Mouse (Mus musculus) forebrain, embryonic 15.5 days (tissue): ENCODE measurements around the gene Itpa. TPM values are rescaled to one million over a fixed set of nuclear protein-coding genes. Genes with fewer than 3 reads are reported as not detected.
"Not testable (repeated sequence)": the region's sequence is repeated elsewhere in the genome, so short reads cannot be mapped to it uniquely, and the experiment has no call there.

ENCODE experiments used
- ATAC-seq: fragments of 200-750 bp; cut with Nextera tagmentation; replicated peaks from 2 replicates; pipeline ENCODE4 v1.8.0; 2017; ENCODE audit warnings: mild to moderate bottlenecking, moderate TSS enrichment, moderate library complexity
- H3K27ac ChIP-seq: fragments of 300-500 bp; sonication (generic); replicated peaks from 2 replicates; pipeline ENCODE4 v1.5.1; 2015; ENCODE audit warnings: mild to moderate bottlenecking, inconsistent platforms
- H3K27me3 ChIP-seq: fragments of 300-500 bp; sonication (generic); 2 replicates; pipeline ENCODE4 v1.6.1; 2015; ENCODE audit warnings: inconsistent platforms
- H3K36me3 ChIP-seq: fragments of 300-500 bp; sonication (generic); 2 replicates; pipeline ENCODE4 v1.6.1; 2015; ENCODE audit warnings: mild to moderate bottlenecking, inconsistent platforms
- H3K4me1 ChIP-seq: fragments of 300-500 bp; sonication (generic); 2 replicates; pipeline ENCODE4 v1.6.1; 2015; ENCODE audit warnings: inconsistent platforms
- H3K4me2 ChIP-seq: fragments of 300-500 bp; sonication (generic); replicated peaks from 2 replicates; pipeline ENCODE4 v1.6.1; 2015; ENCODE audit warnings: mild to moderate bottlenecking, inconsistent platforms
- H3K4me3 ChIP-seq: fragments of 300-500 bp; sonication (generic); 2 replicates; pipeline ENCODE4 v1.5.1; 2015; ENCODE audit warnings: mild to moderate bottlenecking, inconsistent platforms
- H3K9ac ChIP-seq: fragments of 300-500 bp; sonication (generic); replicated peaks from 2 replicates; pipeline ENCODE4 v1.6.1; 2015; ENCODE audit warnings: mild to moderate bottlenecking, inconsistent platforms
- H3K9me3 ChIP-seq: fragments of 300-500 bp; sonication (generic); 2 replicates; pipeline ENCODE4 v1.6.1; 2016; ENCODE audit warnings: inconsistent platforms
- WGBS: fragments of 180-500 bp; shearing (Covaris S2); methylation state at CpG from one replicate; pipeline ENCODE4 v1.1.7; 2015; ENCODE audit warnings: mixed read lengths; 5-methylcytosine and 5-hydroxymethylcytosine counted together
- polyA plus RNA-seq: library from polyadenylated mRNA; unstranded; fragments of >200 nt; fragmentation: Nextera tagmentation; extraction: Ambion mirVana; gene quantifications from 2 replicates; pipeline ENCODE4 v1.2.1, GENCODE M21; 2015

Itpa gene
- polyA plus RNA-seq, 1 experiment from 2014 or later, result 134 TPM

- H3K4me1 ChIP-seq, result peaks cover 29% of the 10 kb centered on the region
- peaks cover 30% of the 10 kb centered on the region for H3K27me3 ChIP-seq
- H3K4me2 ChIP-seq, result no peak overlapping the region
- no peaks in the 10 kb centered on the region for H3K36me3 ChIP-seq
- 83% methylated on average over 6 of the region's 6 CpGs for WGBS
- H3K9me3 ChIP-seq, result no peaks in the 10 kb centered on the region
- no peak overlapping the region for H3K4me3 ChIP-seq
- no peak overlapping the region for H3K27ac ChIP-seq
- no peak overlapping the region for H3K9ac ChIP-seq
- no peak for ATAC-seq
Observed at GRCm38 (mm10) chr2:130639276-130639675, 28.1 kb upstream of the Itpa start.

- Histone ChIP-seq H3K4me1 (peaks cover 14% of the 10 kb centered on the region), H3K9ac (peak overlapping the region; percentile 65; the same call in 1 of the 2 replicates), H3K9me3 (no peaks in the 10 kb centered on the region), H3K4me3 (peak overlapping the region; percentile 61), H3K27me3 (peaks cover 8% of the 10 kb centered on the region), H3K27ac (peak overlapping the region; percentile 11; the same call in 1 of the 2 replicates), H3K4me2 (peak overlapping the region; percentile 85), H3K36me3 (no peaks in the 10 kb centered on the region)
- ATAC-seq, result no peak
- 73% methylated on average over 6 of the region's 6 CpGs for WGBS
Observed at GRCm38 (mm10) chr2:130641351-130642025, 25.9 kb upstream of the Itpa start.

GRCm38 (mm10) chr2:130642197-130642660, 25.2 kb upstream of the Itpa start:
- peak overlapping the region; percentile 85 for H3K4me2 ChIP-seq
- H3K27me3 ChIP-seq, result 0 out of 2 replicates have a peak, but pooled peaks cover under 1% of the 10 kb centered on the region
- peak overlapping the region; percentile 65 for H3K9ac ChIP-seq
- no peaks in the 10 kb centered on the region for H3K9me3 ChIP-seq
- peak overlapping the region; percentile 61 for H3K4me3 ChIP-seq
- peak overlapping the region; percentile 50; the same call in 1 of the 2 replicates for H3K27ac ChIP-seq
- H3K4me1 ChIP-seq, result peaks cover 14% of the 10 kb centered on the region
- ATAC-seq, result peak; percentile 81
- no peaks in the 10 kb centered on the region for H3K36me3 ChIP-seq
- WGBS, result 0% methylated on average over 21 of the region's 27 CpGs

GRCm38 (mm10) chr2:130642684-130643369, 24.6 kb upstream of the Itpa start, which contains the start of gene Lzts3:
Gene Lzts3, minus strand, starts transcription at chr2:130642803.
- Histone ChIP-seq H3K9me3 (no peaks in the 10 kb centered on the region), H3K4me1 (peaks cover 14% of the 10 kb centered on the region), H3K4me2 (peak within 1 kb of the TSS; percentile 85), H3K9ac (peak within 1 kb of the TSS; percentile 65), H3K4me3 (peak within 1 kb of the TSS; percentile 61), H3K36me3 (no peaks in the 10 kb centered on the region), H3K27me3 (no peaks in the 10 kb centered on the region), H3K27ac (peak within 1 kb of the TSS; percentile 50; the same call in 1 of the 2 replicates)
- peak; percentile 93 for ATAC-seq
- 3% methylated on average over 39 of the region's 40 CpGs for WGBS

GRCm38 (mm10) chr2:130645198-130645597, 22.2 kb upstream of the Itpa start:
- H3K4me3 ChIP-seq, result no peak overlapping the region
- 85% methylated on average over 4 of the region's 4 CpGs for WGBS
- H3K36me3 ChIP-seq, result peaks cover 5% of the 10 kb centered on the region; the same call in 1 of the 2 replicates
- no peaks in the 10 kb centered on the region for H3K27me3 ChIP-seq
- H3K9ac ChIP-seq, result no peak overlapping the region
- no peak overlapping the region for H3K4me2 ChIP-seq
- no peak for ATAC-seq
- peaks cover 14% of the 10 kb centered on the region for H3K4me1 ChIP-seq
- no peaks in the 10 kb centered on the region for H3K9me3 ChIP-seq
- no peak overlapping the region for H3K27ac ChIP-seq

- not testable (repeated sequence) for H3K4me1 ChIP-seq, H3K27ac ChIP-seq, H3K9me3 ChIP-seq, H3K9ac ChIP-seq, H3K27me3 ChIP-seq, H3K4me3 ChIP-seq, H3K4me2 ChIP-seq, ATAC-seq
- H3K36me3 ChIP-seq, result peaks cover 19% of the 10 kb centered on the region
- WGBS, result 80% methylated on average over 6 of the region's 6 CpGs
Observed at GRCm38 (mm10) chr2:130649028-130649427, 18.4 kb upstream of the Itpa start.

- H3K27ac ChIP-seq, result no peak overlapping the region
Observed at GRCm38 (mm10) chr2:130653303-130653702, 14.1 kb upstream of the Itpa start.

GRCm38 (mm10) chr2:130653760-130654159, 13.7 kb upstream of the Itpa start:
- Histone ChIP-seq H3K9ac (no peak overlapping the region), H3K36me3 (peaks cover 58% of the 10 kb centered on the region), H3K4me1 (no peaks in the 10 kb centered on the region), H3K27ac (no peak overlapping the region), H3K4me3 (no peak overlapping the region), H3K9me3 (no peaks in the 10 kb centered on the region), H3K27me3 (no peaks in the 10 kb centered on the region), H3K4me2 (no peak overlapping the region)
- whole genome bisulfite sequencing, result 97% methylated on average over 1 of the region's 1 CpGs
- ATAC-seq, result no peak

More at GRCm38 (mm10) chr2:130653303-130653702, 14.1 kb upstream of the Itpa start:
- H3K36me3 ChIP-seq, result peaks cover 53% of the 10 kb centered on the region
- no peak overlapping the region for H3K9ac ChIP-seq
- H3K4me3 ChIP-seq, result no peak overlapping the region
- ATAC-seq, result no peak
- no peaks in the 10 kb centered on the region for H3K4me1 ChIP-seq
- WGBS, result 98% methylated on average over 2 of the region's 2 CpGs
- H3K4me2 ChIP-seq, result no peak overlapping the region
- no peaks in the 10 kb centered on the region for H3K27me3 ChIP-seq
- no peaks in the 10 kb centered on the region for H3K9me3 ChIP-seq

GRCm38 (mm10) chr2:130655660-130656339, 11.6 kb upstream of the Itpa start:
- H3K4me1 ChIP-seq, result no peaks in the 10 kb centered on the region
- H3K27me3 ChIP-seq, result no peaks in the 10 kb centered on the region
- no peak overlapping the region for H3K9ac ChIP-seq
- ATAC-seq, result no peak
- WGBS, result 91% methylated on average over 6 of the region's 6 CpGs
- peaks cover 61% of the 10 kb centered on the region for H3K36me3 ChIP-seq
- no peak overlapping the region for H3K4me3 ChIP-seq
- H3K9me3 ChIP-seq, result no peaks in the 10 kb centered on the region
- no peak overlapping the region for H3K27ac ChIP-seq
- no peak overlapping the region for H3K4me2 ChIP-seq

- Histone ChIP-seq H3K9me3 (no peaks in the 10 kb centered on the region), H3K9ac (no peak overlapping the region), H3K4me3 (no peak overlapping the region), H3K27ac (no peak overlapping the region), H3K27me3 (no peaks in the 10 kb centered on the region), H3K4me2 (no peak overlapping the region), H3K36me3 (peaks cover 68% of the 10 kb centered on the region), H3K4me1 (no peaks in the 10 kb centered on the region)
- ATAC-seq, result no peak
- WGBS, result 93% methylated on average over 9 of the region's 9 CpGs
Observed at GRCm38 (mm10) chr2:130656536-130656935, 10.9 kb upstream of the Itpa start.

- H3K36me3 ChIP-seq, result peaks cover 74% of the 10 kb centered on the region
- WGBS, result 86% methylated on average over 6 of the region's 6 CpGs
Observed at GRCm38 (mm10) chr2:130657541-130657940, 9.9 kb upstream of the Itpa start.

GRCm38 (mm10) chr2:130658530-130658929, 8.9 kb upstream of the Itpa start:
- H3K27me3 ChIP-seq, result no peaks in the 10 kb centered on the region
- H3K36me3 ChIP-seq, result peaks cover 68% of the 10 kb centered on the region
- H3K4me3 ChIP-seq, result no peak overlapping the region
- no peak overlapping the region for H3K4me2 ChIP-seq
- peaks cover 15% of the 10 kb centered on the region for H3K4me1 ChIP-seq
- H3K9ac ChIP-seq, result no peak overlapping the region
- H3K9me3 ChIP-seq, result no peaks in the 10 kb centered on the region
- H3K27ac ChIP-seq, result no peak overlapping the region
- WGBS, result 96% methylated on average over 10 of the region's 10 CpGs
- no peak for ATAC-seq

More at GRCm38 (mm10) chr2:130657541-130657940, 9.9 kb upstream of the Itpa start:
- no peaks in the 10 kb centered on the region for H3K27me3 ChIP-seq
- peaks cover 5% of the 10 kb centered on the region for H3K4me1 ChIP-seq
- no peak overlapping the region for H3K9ac ChIP-seq
- no peak overlapping the region for H3K27ac ChIP-seq
- no peaks in the 10 kb centered on the region for H3K9me3 ChIP-seq
- ATAC-seq, result no peak
- no peak overlapping the region for H3K4me3 ChIP-seq
- H3K4me2 ChIP-seq, result no peak overlapping the region
